Mouse (Mus musculus): ENCODE results near the gene Myadm. TPM values are rescaled to one million over a fixed set of nuclear protein-coding genes. Genes with fewer than 3 reads are reported as not detected.

Myadm gene
- total and polyA plus RNA-seq, 3 experiments = 4.4 to 22.6 (median 4.6) TPM

DNA sequence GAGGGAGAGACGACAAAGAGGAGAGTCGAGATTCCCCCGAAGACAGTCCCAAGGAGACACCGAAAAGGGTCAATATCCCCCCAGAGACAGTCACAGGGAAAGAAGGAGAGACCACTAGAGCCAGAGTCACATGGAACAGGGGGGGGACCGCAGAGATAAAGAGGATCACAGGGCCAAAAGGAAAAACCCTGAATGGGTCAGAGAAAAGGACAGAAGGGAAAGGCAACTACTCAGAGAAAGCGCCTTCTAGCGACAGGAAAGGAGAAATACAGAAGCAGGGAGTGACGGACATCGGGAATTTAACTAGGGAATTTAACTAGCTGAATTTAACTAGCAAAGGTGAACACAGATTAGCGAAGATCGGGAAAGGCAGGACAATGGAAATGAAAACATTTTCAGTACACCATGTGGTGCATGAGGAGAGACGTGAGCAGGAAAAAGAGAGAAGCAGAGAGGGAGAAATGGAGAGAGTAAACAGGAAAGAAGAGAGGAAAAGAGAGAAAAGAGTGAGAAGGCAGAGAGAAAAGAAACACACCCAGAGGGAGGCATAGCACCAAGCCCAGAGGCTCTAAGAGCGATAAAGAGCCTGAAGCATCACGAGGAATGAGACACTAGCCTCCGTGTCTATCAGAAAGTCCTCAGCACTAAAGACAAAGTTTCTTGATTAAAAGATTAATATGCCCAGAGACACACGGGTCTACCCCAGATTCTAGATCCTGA is 13.8 kb downstream of the Myadm start:
- no peak for DNase-seq (ENCODE audit: extremely low read depth)
- TF ChIP-seq CTCF (conservative IDR thresholded peaks at IDR 0.05 in 1 of 2, IDR thresholded peaks at IDR 0.05 in 1 of 2; ENCODE audit: low read depth in 2 of 2, low read length in 2 of 2) (peak; percentile 29 to 66; a peak in 3 of 4 replicates), GABPA (IDR thresholded peaks at IDR 0.05; ENCODE audit: insufficient replicate concordance, low read depth, low read length) (no peak), MYC (IDR thresholded peaks at IDR 0.05; ENCODE audit: low read depth, low read length) (no peak), MAFK (IDR thresholded peaks at IDR 0.05; ENCODE audit: insufficient replicate concordance, low read length) (no peak), HCFC1 (IDR thresholded peaks at IDR 0.05; ENCODE audit: low read depth, low read length) (no peak), UBTF (IDR thresholded peaks at IDR 0.05; ENCODE audit: low read depth, low read length) (no peak), MAZ (IDR thresholded peaks at IDR 0.05; ENCODE audit: low read depth, low read length) (no peak), ZNF384 (IDR thresholded peaks at IDR 0.05; ENCODE audit: low read depth, low read length) (no peak), EP300 (IDR thresholded peaks at IDR 0.05; ENCODE audit: low read length) (no peak), ETS1 (conservative IDR thresholded peaks at IDR 0.05; ENCODE audit: low read depth, low read length) (no peak), BHLHE40 (IDR thresholded peaks at IDR 0.05; ENCODE audit: low read depth, low read length) (no peak), USF2 (conservative IDR thresholded peaks at IDR 0.05; ENCODE audit: low read depth, low read length) (no peak), ELF1 (IDR thresholded peaks at IDR 0.05; ENCODE audit: low read depth, low read length) (no peak), IRF4 (IDR thresholded peaks at IDR 0.05; ENCODE audit: low read depth, low read length) (no peak), JUND (conservative IDR thresholded peaks at IDR 0.05; ENCODE audit: low read depth, low read length) (no peak), TBP (conservative IDR thresholded peaks at IDR 0.05; ENCODE audit: low read depth, low read length) (no peak), MEF2A (IDR thresholded peaks at IDR 0.05; ENCODE audit: borderline replicate concordance, low read depth, low read length) (no peak), POLR2A (IDR thresholded peaks at IDR 0.05; ENCODE audit: low read depth, low read length) (no peak), KAT2A (IDR thresholded peaks at IDR 0.05; ENCODE audit: insufficient replicate concordance, low read length) (no peak), NELFE (IDR thresholded peaks at IDR 0.05; ENCODE audit: low read depth, low read length) (0 out of 2 replicates have a peak, but pooled peaks have one; percentile 28), SIN3A (IDR thresholded peaks at IDR 0.05; ENCODE audit: low read length) (no peak), POLR2AphosphoS2 (IDR thresholded peaks at IDR 0.05; ENCODE audit: low read depth, low read length) (no peak), SMC3 (IDR thresholded peaks at IDR 0.05; ENCODE audit: low read depth, low read length) (peak; percentile 56), CHD2 (IDR thresholded peaks at IDR 0.05; ENCODE audit: low read length) (no peak), CHD1 (IDR thresholded peaks at IDR 0.05; ENCODE audit: low read depth, low read length) (no peak), TCF12 (IDR thresholded peaks at IDR 0.05; ENCODE audit: low read depth, low read length) (no peak), MXI1 (IDR thresholded peaks at IDR 0.05; ENCODE audit: low read depth, low read length) (no peak), JUN (IDR thresholded peaks at IDR 0.05; ENCODE audit: insufficient read depth, low read depth, low read length) (no peak), RCOR1 (conservative IDR thresholded peaks at IDR 0.05; ENCODE audit: low read depth, low read length) (no peak), ZC3H11A (IDR thresholded peaks at IDR 0.05; ENCODE audit: low read depth, low read length) (no peak), ZMIZ1 (IDR thresholded peaks at IDR 0.05; ENCODE audit: low read depth, low read length) (no peak), USF1 (IDR thresholded peaks at IDR 0.05; ENCODE audit: low read depth, low read length) (no peak), PAX5 (IDR thresholded peaks at IDR 0.05; ENCODE audit: low read length) (no peak), NRF1 (IDR thresholded peaks at IDR 0.05; ENCODE audit: low read depth, low read length) (no peak), RAD21 (IDR thresholded peaks at IDR 0.05; ENCODE audit: low read depth, low read length) (peak; percentile 18)
- Histone ChIP-seq H3K36me3 (replicated peaks in 1 of 2; ENCODE audit: control insufficient read depth in 1 of 2, insufficient read depth in 1 of 2, low read length in 1 of 2) (peaks cover 0 to 30% of the 10 kb centered on the region in 2 experiments), H3K4me2 (ENCODE audit: insufficient read depth, low read depth, poor library complexity, severe bottlenecking) (peak overlapping the region; percentile 93), H3K27me3 (replicated peaks) (peaks cover 2% of the 10 kb centered on the region), H3K27ac (ENCODE audit: insufficient read depth, low read depth) (no peak overlapping the region), H3K4me1 (ENCODE audit: control insufficient read depth in 1 of 2, insufficient read depth in 2 of 2) (peaks cover 6 to 44% of the 10 kb centered on the region in 2 experiments), H3K9me3 (replicated peaks; ENCODE audit: low read length) (no peaks in the 10 kb centered on the region), H3K9ac (ENCODE audit: insufficient read depth, low read depth) (no peak overlapping the region), H3K4me3 (replicated peaks in 1 of 3; ENCODE audit: low read depth in 2 of 3, low read length in 2 of 3, poor library complexity in 1 of 3) (peak overlapping the region in 1 of 3 experiments; percentile 38), H3K79me2 (replicated peaks; ENCODE audit: control insufficient read depth, extremely low read depth, insufficient read depth, poor library complexity, severe bottlenecking) (no peaks in the 10 kb centered on the region)
- in situ Hi-C loops (cut with MboI; ENCODE audit: low pct_ligation_motif_present, low pct_unique_long_range_greater_than_20kb, low sequenced_read_pairs) (no loop called here), dilution Hi-C loops (cut with MboI; ENCODE audit: extremely low pct_ligation_motif_present, extremely low pct_unique_long_range_greater_than_20kb, low sequenced_read_pairs) (no loop called here)
